Mouse (Mus musculus) liver, postnatal 0 days (tissue): ENCODE measurements around the gene Bace1.

Source experiments
- CTCF ChIP-seq: sonication (generic); IDR thresholded peaks from 2 replicates; pipeline ENCODE4 v1.5.1; 2016; ENCODE audit warnings: antibody characterized with exemption, low read depth
- EP300 ChIP-seq: IDR thresholded peaks from 2 replicates; pipeline ENCODE4 v1.6.1; 2016; ENCODE audit warnings: antibody characterized with exemption, low read depth, mild to moderate bottlenecking

DNA sequence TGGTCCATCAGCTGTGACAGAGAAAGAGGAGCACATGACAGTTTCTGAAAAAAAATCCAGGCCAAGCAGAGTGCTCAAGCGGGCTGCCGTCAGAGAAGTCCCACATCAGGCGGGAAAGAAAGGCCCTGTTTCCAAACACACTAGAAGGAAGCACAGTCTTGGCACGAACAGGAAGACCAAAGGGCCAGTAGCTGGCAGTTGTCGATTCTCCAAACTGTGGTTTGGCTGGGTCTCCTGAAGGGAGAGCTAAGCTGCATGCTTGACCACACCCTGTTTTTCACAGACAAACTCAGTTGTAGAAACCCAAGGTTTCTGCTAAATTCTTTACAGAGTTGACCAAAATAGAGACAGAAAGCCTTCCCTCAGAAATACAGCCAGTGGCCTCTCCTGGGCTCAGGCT is 42.7 kb upstream of the Bace1 start:
- TF ChIP-seq CTCF (no peak), EP300 (no peak)
